Mouse (Mus musculus): Measurements from ENCODE around the gene Map3k1. TPM values are rescaled to one million over a fixed set of nuclear protein-coding genes. Genes with fewer than 3 reads are reported as not detected.

Map3k1 gene
- total RNA-seq, 1 experiment from 2014 or later, result 277 TPM

DNA sequence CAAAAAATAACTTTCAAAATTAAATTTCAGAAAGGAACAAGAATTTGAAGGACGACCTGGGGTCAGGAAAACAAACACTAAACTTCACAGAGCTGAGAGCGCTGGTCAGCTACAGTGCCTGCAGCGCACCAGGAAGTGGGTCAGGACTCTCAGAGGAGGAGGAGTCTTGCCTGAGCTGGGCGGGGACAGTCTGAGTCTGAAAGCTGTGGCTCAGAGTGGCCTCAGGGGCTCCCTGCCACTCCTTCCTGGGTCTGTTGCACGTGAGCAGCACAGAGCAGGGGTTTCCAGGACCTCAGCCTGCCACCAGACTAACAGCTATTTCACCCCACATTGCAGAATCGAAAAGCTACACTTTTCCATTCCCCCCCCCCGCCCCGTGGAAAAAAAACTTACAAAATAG is 11.8 kb downstream of the Map3k1 start:
- peak; percentile 86 for ATAC-seq (ENCODE audit: extremely low read depth, insufficient number of reproducible peaks, low FRiP score, poor library complexity, severe bottlenecking)

DNA sequence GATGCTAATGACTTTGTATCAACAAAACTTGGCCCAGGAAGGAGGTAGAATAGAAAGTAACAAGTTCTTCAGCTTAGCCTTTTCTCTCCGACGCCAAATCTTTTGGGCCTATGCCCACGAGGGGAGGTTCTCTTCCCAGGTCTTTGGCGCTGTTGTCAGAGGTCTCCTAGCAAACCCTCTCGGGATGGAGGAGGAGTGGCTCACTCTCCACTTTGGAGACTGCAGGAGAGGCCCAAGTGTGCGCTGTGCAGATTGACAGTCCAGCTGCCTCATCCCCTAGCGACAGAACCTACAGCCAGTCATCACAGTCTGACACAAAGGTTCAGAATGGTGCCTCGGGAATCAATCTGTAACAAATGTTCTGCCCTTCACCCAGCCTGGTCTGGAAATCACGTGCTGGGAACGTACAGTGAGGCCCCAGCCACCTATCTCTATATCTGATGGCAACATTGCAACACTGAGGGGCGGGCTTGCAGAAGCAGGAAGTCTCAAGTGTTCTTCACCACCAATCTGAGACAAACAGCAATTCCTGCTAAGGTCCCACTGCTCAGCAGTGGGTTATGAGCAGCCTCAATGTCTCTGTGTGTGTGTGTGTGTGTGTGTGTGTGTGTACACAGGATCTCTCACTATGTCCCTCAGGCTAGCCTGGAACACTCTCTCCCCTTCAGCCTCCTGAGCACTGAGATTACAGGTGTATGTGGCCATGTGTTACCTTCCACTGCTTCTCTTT is 12.4 kb downstream of the Map3k1 start:
- ATAC-seq (ENCODE audit: extremely low read depth, insufficient number of reproducible peaks, low FRiP score, poor library complexity, severe bottlenecking), result peak; percentile 76

DNA sequence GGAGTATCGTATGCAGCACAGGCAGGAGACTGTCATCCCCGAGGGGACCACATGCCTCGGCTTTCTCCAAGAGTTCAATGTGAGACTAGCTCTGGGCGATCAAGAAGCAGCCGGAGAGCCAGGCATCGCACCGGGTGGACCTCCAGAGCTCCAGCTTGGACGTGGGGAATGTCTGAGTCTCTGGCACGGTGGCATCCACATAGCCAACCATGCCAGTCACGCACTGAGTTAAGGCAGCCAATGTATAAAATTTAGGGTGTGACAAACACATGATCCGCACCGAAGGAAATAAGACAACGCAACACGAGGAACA is 15.9 kb downstream of the Map3k1 start:
- ATAC-seq (ENCODE audit: extremely low read depth, insufficient number of reproducible peaks, low FRiP score, poor library complexity, severe bottlenecking), result no peak

DNA sequence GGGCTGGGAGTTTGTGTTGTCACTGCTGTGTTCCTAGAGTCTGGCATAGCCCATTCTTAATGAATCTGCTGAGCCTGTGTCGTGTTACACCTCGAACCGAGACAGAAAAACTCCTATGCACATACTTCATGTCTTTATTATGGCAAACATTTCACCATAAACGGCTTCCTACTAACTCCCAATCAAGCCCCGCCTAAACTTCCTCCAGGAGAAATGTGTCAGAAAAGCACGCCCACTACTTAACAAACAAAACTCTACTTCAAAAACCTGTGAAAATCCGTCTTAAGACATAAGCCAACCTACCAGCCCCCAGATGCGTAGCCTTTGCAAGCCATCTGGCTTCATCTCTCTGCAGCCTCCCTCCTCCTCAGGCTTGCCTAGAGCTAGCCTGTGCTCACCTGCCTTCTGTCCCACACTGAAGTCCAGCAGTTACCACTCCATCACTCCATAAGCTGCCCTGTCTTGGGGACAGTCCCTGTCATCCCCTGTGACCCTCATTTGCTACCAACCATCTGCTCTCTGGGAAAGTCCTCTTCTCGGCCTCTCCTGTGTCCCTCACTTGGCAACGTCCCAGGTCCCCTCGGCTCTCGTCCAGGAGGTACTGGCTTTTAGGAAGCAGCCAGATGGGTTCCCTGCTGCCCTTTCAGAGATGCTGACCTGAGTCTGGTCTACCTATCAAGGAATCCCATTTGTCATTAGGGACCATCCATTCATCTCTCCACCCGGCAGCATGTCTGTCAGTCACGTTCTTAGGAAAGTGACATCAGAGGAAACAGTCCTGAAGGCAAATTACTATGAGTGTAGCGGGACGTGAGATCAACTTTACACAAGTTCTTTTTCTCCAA is 16.4 kb downstream of the Map3k1 start:
- ATAC-seq (ENCODE audit: extremely low read depth, insufficient number of reproducible peaks, low FRiP score, poor library complexity, severe bottlenecking), result no peak

DNA sequence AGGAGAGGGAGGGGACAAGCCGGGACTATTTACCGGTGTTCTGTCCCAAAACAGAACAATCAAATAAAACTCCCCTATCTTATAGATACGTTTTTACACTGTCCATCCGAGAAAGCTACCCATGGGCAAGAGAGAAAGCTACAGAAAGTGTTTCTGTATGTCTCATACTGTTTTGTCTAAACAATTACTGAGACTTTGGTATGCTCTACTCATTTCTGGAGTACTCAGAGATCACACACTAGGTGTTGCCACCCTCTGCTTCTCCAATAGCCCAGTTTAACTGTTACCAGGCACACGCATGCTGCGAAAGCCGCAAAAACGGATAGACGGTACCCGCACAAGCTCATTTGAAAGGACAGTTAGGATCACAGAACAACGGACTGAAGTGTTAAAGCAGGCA is 17.2 kb downstream of the Map3k1 start:
- no peak for ATAC-seq (ENCODE audit: extremely low read depth, insufficient number of reproducible peaks, low FRiP score, poor library complexity, severe bottlenecking)

DNA sequence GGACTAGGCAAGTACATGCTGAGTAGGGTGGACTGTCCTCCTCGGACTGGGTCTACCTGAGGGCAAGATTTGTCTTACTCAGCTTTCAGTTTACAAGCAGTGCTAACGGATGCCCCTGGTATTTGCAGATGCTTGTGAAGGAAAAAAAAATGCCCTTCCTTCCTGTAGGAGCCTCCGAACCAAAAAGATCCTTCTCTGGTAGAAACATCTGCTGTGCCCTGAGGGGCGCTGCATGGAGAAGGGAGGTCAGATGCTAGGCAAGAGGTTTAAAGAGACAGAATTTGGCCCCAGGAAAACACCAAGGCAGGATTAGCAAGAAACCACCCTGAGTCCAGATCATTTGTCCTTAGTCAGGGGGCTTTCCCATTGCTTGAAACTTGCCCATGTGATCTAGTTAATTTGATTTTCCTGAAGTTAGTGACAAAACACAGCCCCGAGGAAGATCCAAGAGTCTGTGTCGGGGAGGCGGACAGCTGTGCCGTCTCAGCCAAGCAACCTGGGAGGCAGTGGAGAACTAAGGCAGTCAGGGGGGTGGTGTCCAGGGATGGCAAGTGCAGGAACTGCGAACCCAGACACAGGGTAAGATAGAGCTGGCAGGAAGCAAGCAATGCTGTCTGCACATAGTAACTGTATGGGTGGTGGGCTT is 19.2 kb downstream of the Map3k1 start:
- no peak for ATAC-seq (ENCODE audit: extremely low read depth, insufficient number of reproducible peaks, low FRiP score, poor library complexity, severe bottlenecking)

DNA sequence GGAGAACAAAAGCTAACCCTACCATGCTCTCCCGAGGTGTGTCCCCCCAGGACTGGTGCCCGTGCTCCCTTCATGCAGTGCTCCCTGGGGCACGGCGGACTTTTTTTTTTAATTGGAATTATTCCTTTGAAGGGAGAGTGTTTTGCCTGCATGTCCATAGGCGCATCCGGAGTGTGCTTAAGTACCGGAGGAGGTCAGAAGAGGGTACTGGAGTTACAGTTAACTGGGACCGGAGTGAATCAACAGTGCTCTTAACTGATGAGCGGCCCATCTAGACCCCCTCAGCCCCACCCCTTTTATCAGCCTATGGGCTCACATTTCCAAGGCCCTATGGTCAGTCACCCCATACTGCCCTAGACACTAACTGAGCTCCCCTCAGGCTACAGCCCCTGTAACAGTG is 19.9 kb downstream of the Map3k1 start:
- ATAC-seq (ENCODE audit: extremely low read depth, insufficient number of reproducible peaks, low FRiP score, poor library complexity, severe bottlenecking), result no peak

DNA sequence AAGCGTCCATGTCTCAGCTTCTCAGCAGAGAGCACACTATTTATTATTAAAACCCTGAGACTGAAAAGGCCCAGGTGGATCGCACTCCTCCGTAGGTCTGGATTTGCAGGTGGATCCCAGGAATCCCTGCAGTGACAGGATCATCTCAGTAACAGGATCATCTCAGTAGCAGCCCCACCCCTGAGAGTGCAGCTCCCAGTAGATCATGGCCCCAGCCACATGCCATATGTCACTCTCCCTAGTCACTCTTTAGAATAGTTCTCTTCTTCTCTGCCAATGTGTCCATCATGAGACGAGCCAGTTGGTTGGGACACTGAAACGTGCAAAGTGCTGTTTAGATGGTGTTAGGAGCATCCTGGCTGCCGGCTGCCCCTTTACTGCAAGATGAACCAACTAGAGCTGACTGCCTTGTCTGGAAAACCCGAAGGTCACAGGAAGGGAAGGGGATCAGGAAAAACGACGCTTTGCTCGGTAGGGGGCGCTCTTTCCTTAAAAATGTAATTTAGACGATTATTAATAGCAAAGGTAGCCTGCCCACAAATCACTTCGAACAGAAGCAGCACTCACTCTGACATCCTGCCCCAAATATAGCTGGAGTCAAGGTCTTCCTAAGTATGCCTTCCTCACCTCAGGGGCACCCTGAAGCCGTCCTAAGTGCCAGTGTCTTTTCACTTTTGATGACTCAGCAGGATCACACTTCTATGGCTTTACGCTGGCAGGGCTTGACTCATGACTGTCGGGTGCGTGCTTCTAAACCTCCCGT is 20.8 kb downstream of the Map3k1 start:
- ATAC-seq (ENCODE audit: extremely low read depth, insufficient number of reproducible peaks, low FRiP score, poor library complexity, severe bottlenecking), result peak; percentile 58

DNA sequence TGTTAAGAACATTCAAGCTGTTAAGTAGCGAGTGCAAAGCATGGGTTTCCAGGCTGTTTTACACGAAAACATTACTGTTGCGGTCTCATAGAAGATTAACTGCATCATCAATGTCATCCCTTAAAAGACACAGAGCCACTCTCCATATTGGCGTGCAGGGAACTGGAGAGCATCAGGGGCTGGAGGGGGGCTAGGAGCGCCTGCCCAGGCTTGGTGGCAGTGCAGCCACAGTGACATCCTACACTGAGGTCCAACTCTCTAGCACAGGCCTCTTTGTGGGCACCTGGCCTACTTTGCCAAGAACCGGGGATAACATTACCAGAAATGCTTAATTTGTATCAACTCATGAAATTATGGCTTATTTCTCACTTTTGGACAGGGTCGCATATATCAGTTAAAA is 22.2 kb downstream of the Map3k1 start:
- ATAC-seq (ENCODE audit: extremely low read depth, insufficient number of reproducible peaks, low FRiP score, poor library complexity, severe bottlenecking), result no peak

DNA sequence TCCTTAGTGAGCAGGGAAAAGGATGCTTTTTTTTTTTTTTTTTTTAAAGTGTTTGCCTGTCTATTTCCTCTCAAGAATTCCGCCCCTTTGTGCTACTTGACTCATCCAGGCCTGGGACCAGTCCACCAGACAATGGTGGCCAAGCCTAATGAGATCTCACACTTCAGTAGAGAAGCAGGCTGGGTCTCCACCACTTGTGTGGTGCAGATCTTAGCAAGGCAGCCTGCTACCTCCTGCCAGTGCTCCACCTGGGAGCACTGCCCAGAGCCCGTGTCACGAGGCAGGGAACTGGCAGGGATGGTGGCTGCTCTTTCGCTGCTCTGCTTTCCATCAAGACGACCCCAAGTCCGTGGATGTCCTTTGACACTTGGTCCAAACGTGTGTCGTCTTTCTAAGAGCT is 25.3 kb downstream of the Map3k1 start:
- ATAC-seq (ENCODE audit: extremely low read depth, insufficient number of reproducible peaks, low FRiP score, poor library complexity, severe bottlenecking), result no peak

DNA sequence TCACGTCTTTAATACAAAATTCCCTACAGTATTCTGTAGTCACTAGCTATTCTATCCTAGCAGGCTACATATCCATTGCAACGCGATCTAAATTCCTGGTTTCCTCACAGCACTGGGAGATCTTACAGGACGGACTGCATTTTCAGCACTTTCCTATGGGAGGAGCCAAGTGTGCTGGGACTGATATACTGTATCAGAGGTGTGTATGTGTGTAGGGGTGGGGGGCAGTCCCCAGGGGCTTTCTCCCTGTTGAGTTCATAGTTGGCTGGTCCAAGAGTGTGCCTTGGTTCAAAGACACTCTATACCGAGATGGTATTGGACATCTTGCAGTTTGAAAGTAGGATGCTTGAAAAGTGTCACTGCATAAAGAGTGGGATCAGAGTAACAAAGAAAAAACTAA is 29.3 kb downstream of the Map3k1 start:
- ATAC-seq (ENCODE audit: extremely low read depth, insufficient number of reproducible peaks, low FRiP score, poor library complexity, severe bottlenecking), result no peak

DNA sequence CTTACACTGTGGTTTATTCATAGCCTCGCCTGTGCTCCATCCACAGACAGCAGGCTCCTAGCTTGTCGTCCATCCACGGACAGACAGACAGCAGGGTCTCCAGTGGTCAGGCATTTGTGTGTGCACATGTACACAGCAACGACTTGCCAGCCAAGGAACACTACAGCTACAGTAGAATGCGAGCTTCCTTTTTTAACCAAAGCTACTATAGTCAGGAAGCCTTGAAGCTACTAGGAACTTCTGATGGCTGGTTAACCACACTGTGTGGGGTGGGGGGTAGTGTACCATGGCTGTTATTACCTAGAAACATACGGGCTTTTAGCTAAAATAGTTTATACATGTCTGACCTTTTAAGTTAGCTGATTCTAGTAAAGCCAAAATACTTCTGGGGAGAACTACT is 30.2 kb downstream of the Map3k1 start:
- ATAC-seq (ENCODE audit: extremely low read depth, insufficient number of reproducible peaks, low FRiP score, poor library complexity, severe bottlenecking), result peak; percentile 51

DNA sequence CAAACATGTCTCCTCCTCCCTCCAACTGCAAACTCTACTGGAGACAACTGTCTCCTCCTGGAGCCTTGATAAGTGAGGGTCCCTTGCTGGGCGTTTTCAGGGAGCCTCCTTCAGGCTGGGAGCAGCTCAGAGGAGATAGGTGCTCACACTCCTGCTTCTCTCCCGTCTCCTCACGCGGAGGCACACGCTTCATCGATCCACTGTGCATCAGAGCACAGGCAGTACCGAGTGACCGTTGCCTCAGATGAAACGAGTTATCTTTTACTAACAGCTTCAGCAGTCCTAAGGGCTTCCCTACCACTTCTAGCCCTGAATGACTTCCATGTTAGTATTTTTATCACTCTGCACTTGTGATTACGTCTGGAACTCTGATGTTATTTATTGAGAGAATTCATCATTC is 30.9 kb downstream of the Map3k1 start:
- ATAC-seq (ENCODE audit: extremely low read depth, insufficient number of reproducible peaks, low FRiP score, poor library complexity, severe bottlenecking), result no peak

DNA sequence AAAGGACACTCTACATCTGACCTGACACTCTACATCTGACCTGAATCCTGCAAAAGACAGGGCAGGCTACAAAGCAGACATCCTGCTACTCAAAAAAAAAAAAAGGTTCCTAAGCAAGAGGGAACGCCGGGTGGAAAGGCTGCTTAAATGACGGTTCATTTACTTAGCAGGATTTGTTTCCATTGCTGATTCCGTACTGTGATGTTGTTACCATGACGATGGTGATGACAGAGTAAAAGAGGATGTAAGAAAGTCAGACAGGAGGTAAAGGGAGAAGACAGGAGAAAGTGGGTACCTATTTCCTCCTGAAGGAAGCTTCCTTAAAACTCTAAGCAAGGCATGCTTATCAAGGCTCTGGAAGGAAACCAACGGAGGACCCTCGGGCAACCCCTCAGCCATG is 31.6 kb downstream of the Map3k1 start:
- ATAC-seq (ENCODE audit: extremely low read depth, insufficient number of reproducible peaks, low FRiP score, poor library complexity, severe bottlenecking), result no peak

DNA sequence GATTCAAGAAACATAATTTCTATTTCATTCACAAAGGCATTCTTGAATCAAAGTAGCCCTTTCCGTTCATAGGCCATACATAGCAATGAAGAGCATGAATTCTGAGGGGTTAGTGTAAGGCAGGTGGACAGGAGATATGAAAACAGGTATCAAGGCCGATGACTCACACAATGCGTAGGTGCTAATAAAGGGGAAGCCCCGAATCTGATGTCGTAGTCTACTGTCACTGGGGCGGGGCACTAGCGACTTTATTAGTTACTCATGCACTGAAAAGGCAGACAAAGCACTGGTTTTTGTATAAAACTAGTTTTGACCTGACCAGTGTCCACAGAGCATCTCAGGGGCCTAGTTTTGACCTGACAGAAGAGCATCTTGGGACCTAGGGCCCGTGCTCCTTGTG is 36.7 kb downstream of the Map3k1 start:
- ATAC-seq (ENCODE audit: extremely low read depth, insufficient number of reproducible peaks, low FRiP score, poor library complexity, severe bottlenecking), result peak; percentile 23; the same call in 1 of the 2 replicates

DNA sequence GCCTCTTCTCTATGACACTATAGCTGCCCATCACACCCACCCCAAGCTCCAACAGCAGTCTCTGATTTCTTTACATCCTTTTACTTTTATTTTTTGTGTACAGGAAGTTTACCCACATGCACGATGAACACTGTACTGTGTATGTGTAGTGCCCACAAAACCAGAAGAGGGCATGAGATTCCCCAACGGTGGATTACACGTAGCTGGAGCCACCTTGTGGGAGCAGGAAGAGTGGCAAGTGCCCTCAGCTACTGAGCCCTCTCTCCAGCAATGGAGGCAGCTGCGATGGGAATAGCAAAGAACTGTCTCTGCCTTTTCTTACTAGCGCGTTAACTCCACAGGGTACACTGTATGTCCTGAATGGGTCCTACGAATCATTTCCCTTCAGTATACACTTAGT is 37.6 kb downstream of the Map3k1 start:
- peak; percentile 78; the same call in 1 of the 2 replicates for ATAC-seq (ENCODE audit: extremely low read depth, insufficient number of reproducible peaks, low FRiP score, poor library complexity, severe bottlenecking)

DNA sequence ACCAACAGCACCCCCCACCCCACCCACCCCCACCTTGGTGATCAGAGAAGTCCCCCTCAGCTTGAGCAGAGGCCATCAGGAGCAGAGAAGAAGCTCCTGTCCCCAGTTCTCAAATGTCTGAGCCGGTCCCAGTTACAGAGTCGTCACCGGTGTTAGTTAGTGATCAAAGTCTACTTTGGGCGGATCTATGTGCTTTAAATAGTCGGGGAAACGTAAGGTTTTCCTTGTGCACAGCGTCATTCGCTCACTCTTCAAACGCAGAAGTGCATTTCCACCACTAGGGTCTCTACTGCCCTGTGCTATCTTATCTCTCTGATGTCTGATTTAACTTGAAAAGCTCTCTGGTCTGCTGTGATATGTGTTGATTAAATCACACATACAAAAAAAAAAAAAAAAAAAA is 38.0 kb downstream of the Map3k1 start:
- no peak for ATAC-seq (ENCODE audit: extremely low read depth, insufficient number of reproducible peaks, low FRiP score, poor library complexity, severe bottlenecking)

DNA sequence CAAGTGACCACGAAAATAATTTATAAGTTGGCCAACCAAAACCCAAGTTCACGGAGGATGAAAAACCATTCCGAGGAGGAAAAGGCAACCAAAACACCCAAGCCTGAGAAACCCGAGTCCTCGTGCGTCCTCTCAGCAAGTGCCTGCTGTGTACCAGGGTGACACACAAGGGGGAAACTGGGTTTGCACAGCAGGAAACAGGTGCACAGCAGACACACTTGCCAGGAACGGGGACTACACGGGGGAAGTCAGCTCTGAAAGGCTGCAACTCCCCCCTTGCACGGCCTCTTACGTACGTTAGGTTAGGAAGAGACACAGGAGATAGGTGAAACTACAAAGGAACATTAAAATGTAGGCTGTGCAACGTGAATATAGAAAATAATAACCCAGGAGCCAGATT is 46.3 kb downstream of the Map3k1 start:
- no peak for ATAC-seq (ENCODE audit: extremely low read depth, insufficient number of reproducible peaks, low FRiP score, poor library complexity, severe bottlenecking)

DNA sequence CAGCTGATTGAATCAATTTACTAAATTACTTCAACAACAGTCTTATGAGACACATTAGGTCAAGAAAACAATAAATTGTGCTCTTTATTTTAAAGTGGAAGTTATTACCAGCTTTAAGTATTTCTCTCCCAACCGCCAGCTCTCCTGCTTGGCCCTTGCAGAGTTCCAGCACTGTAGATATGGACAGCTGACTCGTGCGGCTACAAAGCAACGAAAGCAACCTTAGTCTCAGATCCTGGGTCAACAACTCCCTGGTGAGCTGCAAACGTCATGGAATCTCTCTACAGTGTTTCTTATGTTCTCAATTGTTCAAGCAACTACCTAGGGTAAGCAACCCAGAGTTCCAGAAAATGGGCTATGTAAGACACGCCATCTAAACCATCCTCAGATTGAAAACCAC is 51.8 kb downstream of the Map3k1 start:
- no peak for ATAC-seq (ENCODE audit: extremely low read depth, insufficient number of reproducible peaks, low FRiP score, poor library complexity, severe bottlenecking)

Measured in neutrophil, adult 5-6 weeks (primary cell).